13 mouse cellular contexts compared by ENCODE assay signal in the genomic region with DNA sequence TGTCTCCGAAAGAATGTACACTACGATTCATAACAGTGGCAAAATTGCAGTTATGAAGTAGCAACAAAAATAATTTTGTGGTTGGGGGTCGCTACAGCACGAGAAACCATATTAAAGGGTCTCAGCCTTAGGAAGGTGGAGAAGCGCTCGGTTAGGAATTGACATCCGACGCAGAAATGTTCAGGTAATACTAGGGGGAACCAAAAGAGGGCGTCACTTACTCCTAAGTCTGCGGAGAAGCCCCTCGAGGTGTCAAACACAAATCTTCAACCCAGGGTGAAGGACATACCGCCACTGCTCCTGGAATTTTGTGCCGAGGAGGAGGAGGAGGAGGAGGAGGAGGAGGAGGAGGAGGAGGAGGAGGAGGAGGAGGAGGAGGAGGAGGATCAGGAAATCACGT. TPM values are rescaled to one million over a fixed set of nuclear protein-coding genes. Genes with fewer than 3 reads are reported as not detected.
DNase-seq lines count a peak whose midpoint lies in the region; ATAC-seq and TF ChIP-seq lines count a peak whose summit lies in the region.
"Had no signal": no experiment of that assay in that cellular context is flagged by ENCODE, and none has a peak within 500 bp of the region (broad histone marks: within the 10 kb centered on the region; RNA-seq: fewer than 3 reads in every experiment).

No protein-coding gene starts in this region.

- H3K79me2 ChIP-seq in heart, adult 2 months (replicated peaks; ENCODE audit: control insufficient read depth, insufficient read depth, low read length): no peaks in the 10 kb centered on the region

- intact Hi-C loops in heart, adult 2 months (cut with DNase I): no loop called here

- H3K36me3 ChIP-seq in heart, embryonic 13.5 days: no peaks in the 10 kb centered on the region
- no peaks in the 10 kb centered on the region for H3K36me3 ChIP-seq in heart, adult 2 months (ENCODE audit: control insufficient read depth, insufficient read depth, low read length)
- no peaks in the 10 kb centered on the region for H3K36me3 ChIP-seq in embryonic facial prominence, embryonic 15.5 days
- H3K36me3 ChIP-seq in liver, embryonic 16.5 days (ENCODE audit: control insufficient read depth, insufficient read depth): no peaks in the 10 kb centered on the region

- H3K4me3 ChIP-seq in heart, embryonic 13.5 days: no peak overlapping the region
- H3K4me3 ChIP-seq in heart, adult 2 months: no peak overlapping the region
- peak overlapping the region; percentile 55 for H3K4me3 ChIP-seq in embryonic facial prominence, embryonic 15.5 days (replicated peaks)
- no peak overlapping the region for H3K4me3 ChIP-seq in liver, embryonic 16.5 days (ENCODE audit: low read depth, low read length)
- H3K4me3 ChIP-seq: myocyte had no signal

- WGBS in heart, embryonic 13.5 days: 21% methylated on average over 14 of the region's 14 CpGs
- WGBS in heart, adult 2 months: 30% methylated on average over 13 of the region's 14 CpGs
- WGBS in embryonic facial prominence, embryonic 15.5 days: 27% methylated on average over 12 of the region's 14 CpGs
- WGBS in liver, embryonic 16.5 days (ENCODE audit: insufficient replicate concordance): 15% methylated on average over 14 of the region's 14 CpGs

- H3K9ac ChIP-seq in heart, embryonic 13.5 days: no peak overlapping the region
- no peak overlapping the region for H3K9ac ChIP-seq in heart, adult 2 months (ENCODE audit: low read depth, low read length)
- H3K9ac ChIP-seq in embryonic facial prominence, embryonic 15.5 days: no peak overlapping the region
- no peak overlapping the region for H3K9ac ChIP-seq in liver, embryonic 16.5 days (ENCODE audit: low read depth, low read length)

- DNase-seq in heart, adult 2 months: no peak
- DNase-seq in ZHBTc4 (ENCODE audit: low read depth, low spot score): peak; percentile 18
- no peak for DNase-seq in gastrocnemius, adult 8-10 months (ENCODE audit: low spot score in 2 of 2)
- DNase-seq in adrenal gland, adult 8-10 months: no peak

- peaks cover 32% of the 10 kb centered on the region for H3K4me1 ChIP-seq in heart, embryonic 13.5 days
- no peaks in the 10 kb centered on the region for H3K4me1 ChIP-seq in heart, adult 2 months (ENCODE audit: control insufficient read depth, insufficient read depth, low read length)
- peaks cover 33% of the 10 kb centered on the region for H3K4me1 ChIP-seq in embryonic facial prominence, embryonic 15.5 days
- peaks cover 2% of the 10 kb centered on the region; the same call in 1 of the 2 replicates for H3K4me1 ChIP-seq in liver, embryonic 16.5 days (ENCODE audit: control insufficient read depth, low read depth, low read length)

- H3K27ac ChIP-seq in heart, embryonic 13.5 days (replicated peaks): no peak overlapping the region
- no peak overlapping the region for H3K27ac ChIP-seq in heart, adult 2 months
- no peak overlapping the region for H3K27ac ChIP-seq in embryonic facial prominence, embryonic 15.5 days (replicated peaks)
- no peak overlapping the region for H3K27ac ChIP-seq in liver, embryonic 16.5 days (ENCODE audit: low read length)

- TF ChIP-seq CTCF in heart, adult 2 months (IDR thresholded peaks at IDR 0.05): no peak

- no peaks in the 10 kb centered on the region for H3K9me3 ChIP-seq in heart, embryonic 13.5 days
- no peaks in the 10 kb centered on the region for H3K9me3 ChIP-seq in embryonic facial prominence, embryonic 15.5 days (replicated peaks)
- H3K9me3 ChIP-seq in liver, embryonic 16.5 days (replicated peaks; ENCODE audit: control insufficient read depth, low read length): no peaks in the 10 kb centered on the region

- no peak for TF ChIP-seq EP300 in heart, adult 2 months (IDR thresholded peaks at IDR 0.05; ENCODE audit: insufficient read depth, low read depth, low read length)

- H3K4me2 ChIP-seq in heart, embryonic 13.5 days: 0 out of 2 replicates have a peak overlapping the region, but pooled peaks have one; percentile 98
- H3K4me2 ChIP-seq in embryonic facial prominence, embryonic 15.5 days (replicated peaks): no peak overlapping the region
- peak overlapping the region; percentile 64; the same call in 1 of the 2 replicates for H3K4me2 ChIP-seq in liver, embryonic 16.5 days (ENCODE audit: low read depth, low read length)

- TF ChIP-seq POLR2A in heart, adult 2 months (IDR thresholded peaks at IDR 0.05; ENCODE audit: insufficient read depth, low read depth, low read length): no peak

- peaks cover 63% of the 10 kb centered on the region for H3K27me3 ChIP-seq in heart, embryonic 13.5 days (replicated peaks)
- peaks cover 10% of the 10 kb centered on the region for H3K27me3 ChIP-seq in heart, adult 2 months (ENCODE audit: control insufficient read depth, insufficient read depth, low read length)
- peaks cover 41% of the 10 kb centered on the region for H3K27me3 ChIP-seq in embryonic facial prominence, embryonic 15.5 days
- peaks cover 35% of the 10 kb centered on the region for H3K27me3 ChIP-seq in liver, embryonic 16.5 days (ENCODE audit: control insufficient read depth, insufficient read depth, low read depth, low read length)

- no peak for ATAC-seq in heart, embryonic 13.5 days (ENCODE audit: extremely low read depth, insufficient number of reproducible peaks, low FRiP score, low TSS enrichment)
- no peak for ATAC-seq in embryonic facial prominence, embryonic 15.5 days (ENCODE audit: insufficient number of reproducible peaks, low FRiP score, low TSS enrichment, low read depth)
- no peak for ATAC-seq in liver, embryonic 16.5 days (ENCODE audit: low read depth)
- no peak for ATAC-seq in megakaryocyte progenitor cell, adult 5-6 weeks (replicated peaks; ENCODE audit: poor library complexity)
- ATAC-seq: forebrain, embryonic 16.5 days had no signal

RNA-seq across cellular contexts. Expression of gene Lgr5, which starts 2.9 kb away (rescaled TPM):
- 0.25 and 0.32 TPM in 2 replicates for polyA plus RNA-seq in heart, embryonic 13.5 days (2015; fragmentation: Nextera tagmentation; extraction: Ambion mirVana)
- total RNA-seq in heart, adult 2 months (2021): under 1 TPM in 1 of 2 experiments, not detected in 1; 0.05 TPM
- 0.25 and 0.32 TPM in 2 replicates for polyA plus RNA-seq in heart, adult 2 months (2012; rRNA removed)
- 12.2 and 14.5 TPM in 2 replicates for polyA plus RNA-seq in embryonic facial prominence, embryonic 15.5 days (2015; fragmentation: Nextera tagmentation; extraction: Ambion mirVana)
- 0.63 and 0.71 TPM in 2 replicates for polyA plus RNA-seq in liver, embryonic 16.5 days (2015; fragmentation: Nextera tagmentation; extraction: Ambion mirVana)
- total RNA-seq in gastrocnemius, adult 8-10 months (2022): under 1 TPM in 1 of 4 experiments, not detected in 3; 0.12 TPM
- total RNA-seq in adrenal gland, adult 8-10 months (2022): 10 to 100 TPM; 28.0 to 59.5 (median 39.6) TPM
- not detected in 2 replicates for total RNA-seq in megakaryocyte progenitor cell, adult 5-6 weeks (2015)
- 0.14 TPM in 1 of 2 replicates, not detected in the other for total RNA-seq in megakaryocyte progenitor cell, adult 5-6 weeks (2017)

RNA-seq across cellular contexts. Expression of gene A930009A15Rik, which starts 14.9 kb away (rescaled TPM):
- polyA plus RNA-seq in heart, embryonic 13.5 days (2015; fragmentation: Nextera tagmentation; extraction: Ambion mirVana): not detected in 2 replicates
- not detected for total RNA-seq in heart, adult 2 months (2021)
- polyA plus RNA-seq in heart, adult 2 months (2012; rRNA removed): not detected in 2 replicates
- not detected in 2 replicates for polyA plus RNA-seq in embryonic facial prominence, embryonic 15.5 days (2015; fragmentation: Nextera tagmentation; extraction: Ambion mirVana)
- not detected in 2 replicates for polyA plus RNA-seq in liver, embryonic 16.5 days (2015; fragmentation: Nextera tagmentation; extraction: Ambion mirVana)
- not detected for total RNA-seq in gastrocnemius, adult 8-10 months (2022)
- total RNA-seq in adrenal gland, adult 8-10 months (2022): not detected
- total RNA-seq in megakaryocyte progenitor cell, adult 5-6 weeks (2015): not detected in 2 replicates
- not detected in 2 replicates for total RNA-seq in megakaryocyte progenitor cell, adult 5-6 weeks (2017)
- total RNA-seq: adrenal gland, adult 18-20 months had no signal
- polyA plus RNA-seq: heart, postnatal 0 days; lung, embryonic 16.5 days; myocyte had no signal

Comparison
In these comparisons a context has a peak if more than half of its experiments do, and no peak if none do; other contexts are left out.
1. RNA of gene Lgr5, which starts 2.9 kb away (total RNA-seq): 28.0 to 59.5 TPM in adrenal gland, adult 8-10 months; 0.05 TPM in heart, adult 2 months, 0.12 TPM in gastrocnemius, adult 8-10 months and 0.14 TPM in megakaryocyte progenitor cell, adult 5-6 weeks; every median in the first group is over 10 times any median in the second.